Mouse (Mus musculus) naive thymus-derived CD4-positive, alpha-beta T cell, adult 2 months (primary cell): ENCODE measurements around the gene Sorcs3.

Experiments
- DNase-seq: peaks from one replicate; pipeline ENCODE4 v3.0.0-alpha.2; 2011; ENCODE audit warnings: low read depth

The Sorcs3 gene

GRCm38 (mm10) chr19:48706924-48707320 is 501.1 kb downstream of the Sorcs3 start:
- DNase-seq = no peak

GRCm38 (mm10) chr19:48725851-48726419 is 520.1 kb downstream of the Sorcs3 start:
- no peak for DNase-seq

- DNase-seq = no peak
Observed at GRCm38 (mm10) chr19:48727048-48727447, 521.2 kb downstream of the Sorcs3 start.

- DNase-seq = no peak
Observed at GRCm38 (mm10) chr19:48727601-48728000, 521.8 kb downstream of the Sorcs3 start.

- no peak for DNase-seq
Observed at GRCm38 (mm10) chr19:48731731-48732130, 525.9 kb downstream of the Sorcs3 start.

- DNase-seq = no peak
Observed at GRCm38 (mm10) chr19:48734370-48734769, 528.5 kb downstream of the Sorcs3 start.

GRCm38 (mm10) chr19:48737554-48737953 is 531.7 kb downstream of the Sorcs3 start:
- no peak for DNase-seq

- DNase-seq = no peak
Observed at GRCm38 (mm10) chr19:48755156-48755555, 549.3 kb downstream of the Sorcs3 start.

- no peak for DNase-seq
Observed at GRCm38 (mm10) chr19:48756831-48757230, 551.0 kb downstream of the Sorcs3 start.

GRCm38 (mm10) chr19:48766524-48766923 is 560.7 kb downstream of the Sorcs3 start:
- no peak for DNase-seq

- no peak for DNase-seq
Observed at GRCm38 (mm10) chr19:48771565-48771964, 565.7 kb downstream of the Sorcs3 start.

- DNase-seq = no peak
Observed at GRCm38 (mm10) chr19:48779095-48779765, 573.4 kb downstream of the Sorcs3 start.

GRCm38 (mm10) chr19:48780813-48781212 is 575.0 kb downstream of the Sorcs3 start:
- DNase-seq = no peak

GRCm38 (mm10) chr19:48782024-48782721 is 576.3 kb downstream of the Sorcs3 start:
- no peak for DNase-seq

- no peak for DNase-seq
Observed at GRCm38 (mm10) chr19:48787269-48787668, 581.4 kb downstream of the Sorcs3 start.

GRCm38 (mm10) chr19:48804546-48804945 is 598.7 kb downstream of the Sorcs3 start:
- DNase-seq = no peak

- DNase-seq = no peak
Observed at GRCm38 (mm10) chr19:48811541-48811940, 605.7 kb downstream of the Sorcs3 start.

GRCm38 (mm10) chr19:48813823-48814222 is 608.0 kb downstream of the Sorcs3 start:
- DNase-seq = no peak

GRCm38 (mm10) chr19:48815064-48815463 is 609.2 kb downstream of the Sorcs3 start:
- DNase-seq = no peak

GRCm38 (mm10) chr19:48820493-48821282 is 614.9 kb downstream of the Sorcs3 start:
- DNase-seq = no peak

- no peak for DNase-seq
Observed at GRCm38 (mm10) chr19:48821283-48821715, 615.5 kb downstream of the Sorcs3 start.

GRCm38 (mm10) chr19:48834342-48834741 is 628.5 kb downstream of the Sorcs3 start:
- DNase-seq = no peak
